Mouse (Mus musculus) limb, embryonic 11.5 days (tissue): ENCODE data around the gene Gbp4. TPM values are rescaled to one million over a fixed set of nuclear protein-coding genes. Genes with fewer than 3 reads are reported as not detected.
"Not testable (repeated sequence)": the region's sequence is repeated elsewhere in the genome, so short reads cannot be mapped to it uniquely, and the experiment has no call there.

Experiments used
- ATAC-seq: fragments of 200-750 bp; cut with Nextera tagmentation; 2 replicates; pipeline ENCODE4 v1.8.0; 2017; ENCODE audit warnings: low read depth; ENCODE audit not compliant: insufficient number of reproducible peaks, low FRiP score, low TSS enrichment
- DNase-seq: peaks from one replicate; pipeline ENCODE4 v3.0.0-alpha.2; 2015; ENCODE audit warnings: low spot score
- H3K27ac ChIP-seq: fragments of 300-500 bp; sonication (generic); replicated peaks from 2 replicates; pipeline ENCODE4 v1.5.1; 2014; ENCODE audit warnings: low read depth, mild to moderate bottlenecking, low read length
- H3K27me3 ChIP-seq: fragments of 300-500 bp; sonication (generic); 2 replicates; pipeline ENCODE4 v1.6.1; 2014; ENCODE audit warnings: mild to moderate bottlenecking, low read length, mixed read lengths; ENCODE audit not compliant: control insufficient read depth, insufficient read depth
- H3K36me3 ChIP-seq: fragments of 300-500 bp; sonication (generic); 2 replicates; pipeline ENCODE4 v1.6.1; 2014; ENCODE audit warnings: mild to moderate bottlenecking, low read length, moderate library complexity, mixed read lengths; ENCODE audit not compliant: control insufficient read depth, insufficient read depth
- H3K4me1 ChIP-seq: fragments of 300-500 bp; sonication (generic); 2 replicates; pipeline ENCODE4 v1.6.1; 2014; ENCODE audit warnings: low read length, mixed read lengths; ENCODE audit not compliant: control insufficient read depth, insufficient read depth
- H3K4me2 ChIP-seq: fragments of 300-500 bp; sonication (generic); 2 replicates; pipeline ENCODE4 v1.6.1; 2014; ENCODE audit warnings: low read depth, mild to moderate bottlenecking, moderate library complexity; ENCODE audit not compliant: severe bottlenecking
- H3K4me3 ChIP-seq: fragments of 300-500 bp; sonication (generic); 2 replicates; pipeline ENCODE4 v1.5.1; 2014; ENCODE audit warnings: low read depth, low read length
- H3K9ac ChIP-seq: fragments of 300-500 bp; sonication (generic); 2 replicates; pipeline ENCODE4 v1.6.1; 2014; ENCODE audit warnings: mild to moderate bottlenecking, low read length
- H3K9me3 ChIP-seq: fragments of 300-500 bp; sonication (generic); 2 replicates; pipeline ENCODE4 v1.6.1; 2016; ENCODE audit warnings: low read length; ENCODE audit not compliant: control insufficient read depth
- WGBS: fragments of 180-500 bp; shearing (Covaris S2); extraction: QIAGEN DNeasy Blood & Tissue Kit; methylation state at CpG from one replicate; pipeline ENCODE4 v1.1.7; 2014; 5-methylcytosine and 5-hydroxymethylcytosine counted together
- polyA plus RNA-seq: library from polyadenylated mRNA; unstranded; fragments of >200 nt; fragmentation: Nextera tagmentation; extraction: Ambion mirVana; gene quantifications from 2 replicates; pipeline ENCODE4 v1.2.1, GENCODE M21; 2014

Gene Gbp4
- polyA plus RNA-seq, 1 experiment from 2014 or later = 0.21 TPM

DNA sequence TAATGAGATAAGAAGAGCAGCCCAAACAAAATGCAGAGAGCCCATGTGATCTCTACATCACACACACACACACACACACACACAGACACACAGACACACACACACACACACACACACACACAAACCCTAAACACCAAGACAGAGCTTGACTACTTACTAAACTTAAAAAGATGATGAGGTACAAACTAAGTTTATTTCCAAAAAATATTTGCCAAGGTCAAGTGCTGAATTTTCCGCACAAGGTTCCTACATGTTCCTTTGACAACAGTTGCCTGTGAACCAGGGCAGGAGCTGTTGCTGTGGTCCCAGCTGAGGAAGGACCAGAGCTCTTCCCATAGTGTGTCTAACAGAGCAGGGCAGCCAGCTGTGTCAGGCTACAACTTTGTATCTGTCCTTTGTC lies 480 bp downstream of the Gbp4 start:
- ATAC-seq = no peak
- no peak overlapping the region for H3K4me2 ChIP-seq
- H3K27me3 ChIP-seq = no peaks in the 10 kb centered on the region
- no peaks in the 10 kb centered on the region for H3K4me1 ChIP-seq
- 93% methylated on average over 1 of the region's 1 CpGs for WGBS
- no peak overlapping the region for H3K9ac ChIP-seq
- H3K9me3 ChIP-seq = no peaks in the 10 kb centered on the region
- H3K36me3 ChIP-seq = no peaks in the 10 kb centered on the region
- no peak for DNase-seq
- H3K4me3 ChIP-seq = no peak overlapping the region
- H3K27ac ChIP-seq = no peak overlapping the region

DNA sequence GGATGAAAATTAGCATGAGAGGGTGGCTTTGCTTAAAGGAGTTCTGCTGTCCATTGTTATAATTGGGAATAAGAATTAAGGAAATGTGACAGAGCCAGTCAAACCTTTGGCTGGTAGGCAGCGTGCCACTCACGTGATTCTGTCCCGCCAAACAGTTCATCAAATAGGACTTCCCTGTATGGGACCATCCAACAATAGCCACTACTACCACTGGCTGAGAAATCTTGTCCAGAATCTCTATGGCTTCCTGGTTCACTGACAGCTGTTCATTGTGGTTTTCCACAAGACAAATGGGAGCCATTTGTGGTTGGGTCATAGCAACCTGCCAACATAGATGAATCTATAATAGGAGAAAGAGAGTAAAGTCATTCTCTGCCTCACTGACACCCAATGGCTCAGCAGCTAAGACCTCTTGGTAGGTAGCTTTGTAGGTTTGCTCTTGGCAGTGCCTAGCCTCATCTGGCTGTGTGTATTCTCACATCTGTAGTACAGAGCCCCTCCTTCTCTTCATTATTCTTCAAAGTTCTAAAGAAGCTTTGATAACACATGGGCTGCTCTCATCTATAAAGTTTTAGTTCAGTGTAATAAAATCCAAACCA lies 2.6 kb downstream of the Gbp4 start:
- H3K9ac ChIP-seq, H3K4me3 ChIP-seq, H3K27me3 ChIP-seq, ATAC-seq, H3K4me1 ChIP-seq, H3K4me2 ChIP-seq, H3K36me3 ChIP-seq, DNase-seq, H3K27ac ChIP-seq, H3K9me3 ChIP-seq: not testable (repeated sequence)
- WGBS = 90% methylated on average over 3 of the region's 3 CpGs

DNA sequence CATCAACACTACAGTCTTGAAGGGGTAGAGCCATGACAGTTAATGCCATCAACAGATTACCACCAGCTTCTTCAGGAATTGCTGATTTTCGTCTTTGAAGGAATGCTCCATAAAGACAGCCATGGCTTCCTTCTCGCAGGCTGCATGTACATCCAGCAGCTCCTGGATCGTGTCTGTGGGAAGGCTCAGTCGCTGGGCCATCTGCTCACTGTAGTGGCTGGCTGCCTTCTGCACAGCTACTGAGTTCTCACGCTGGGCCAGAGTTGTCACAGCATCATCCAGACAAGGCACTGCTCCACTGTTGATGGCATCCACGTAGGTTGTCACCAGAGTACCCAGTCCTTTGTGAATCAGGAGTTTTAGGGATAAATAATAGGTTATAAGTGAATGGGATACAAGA lies 17.7 kb downstream of the Gbp4 start:
- not testable (repeated sequence) for H3K27ac ChIP-seq, DNase-seq, ATAC-seq, H3K36me3 ChIP-seq, H3K9me3 ChIP-seq, H3K4me3 ChIP-seq, H3K4me2 ChIP-seq, H3K9ac ChIP-seq, H3K27me3 ChIP-seq, H3K4me1 ChIP-seq
- 82% methylated on average over 6 of the region's 6 CpGs for WGBS

DNA sequence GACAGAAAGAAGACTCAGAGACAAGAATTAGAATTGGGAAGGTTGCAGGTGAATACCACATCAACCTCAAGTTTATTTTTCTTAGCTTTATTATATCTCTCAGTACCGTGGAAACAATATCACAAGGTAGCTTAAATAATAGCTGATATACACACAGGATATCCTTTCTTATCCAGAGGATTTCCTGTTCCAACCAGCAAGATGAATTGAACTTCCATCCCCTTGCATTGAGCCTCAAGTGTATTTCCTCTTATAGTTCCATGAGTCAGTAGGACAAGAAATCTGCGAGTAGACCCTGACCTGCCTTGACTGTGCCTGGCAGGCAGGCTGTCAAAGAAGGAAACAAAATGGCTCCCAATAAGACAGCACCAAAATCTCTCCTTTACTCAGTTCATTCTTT lies 23.6 kb downstream of the Gbp4 start:
- DNase-seq (no peak), ATAC-seq (no peak)
- Histone ChIP-seq H3K27me3 (no peaks in the 10 kb centered on the region), H3K9me3 (no peaks in the 10 kb centered on the region), H3K27ac (no peak overlapping the region), H3K4me2 (no peak overlapping the region), H3K4me1 (no peaks in the 10 kb centered on the region), H3K9ac (no peak overlapping the region), H3K36me3 (no peaks in the 10 kb centered on the region), H3K4me3 (no peak overlapping the region)
- WGBS = 85% methylated on average over 2 of the region's 2 CpGs

DNA sequence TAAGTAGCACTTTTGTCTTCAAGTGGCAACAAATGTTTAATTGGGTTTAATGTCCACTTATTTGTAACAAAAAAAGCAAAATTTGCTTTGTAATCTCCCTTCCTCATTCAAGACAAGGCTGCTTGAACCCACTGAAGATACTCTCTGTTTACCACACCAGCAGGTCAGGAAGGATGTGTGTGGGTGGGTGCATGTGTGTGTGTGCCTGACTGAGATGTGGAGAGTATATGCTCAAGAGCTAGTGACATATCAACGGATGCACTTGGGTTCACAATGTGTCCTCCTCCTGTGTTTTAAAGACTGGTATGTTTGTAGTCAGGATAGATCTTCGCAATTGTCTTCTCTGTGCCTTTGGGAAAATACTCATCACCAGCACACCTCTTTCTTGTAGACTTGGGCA lies 24.7 kb downstream of the Gbp4 start:
- H3K4me2 ChIP-seq = no peak overlapping the region
- no peak overlapping the region for H3K9ac ChIP-seq
- WGBS = 80% methylated on average over 2 of the region's 2 CpGs
- DNase-seq (no peak), ATAC-seq (no peak)
- no peak overlapping the region for H3K27ac ChIP-seq
- no peak overlapping the region for H3K4me3 ChIP-seq
- no peaks in the 10 kb centered on the region for H3K9me3 ChIP-seq
- H3K36me3 ChIP-seq = no peaks in the 10 kb centered on the region
- H3K4me1 ChIP-seq = no peaks in the 10 kb centered on the region
- H3K27me3 ChIP-seq = no peaks in the 10 kb centered on the region

GRCm38 (mm10) chr5:105113656-105114055 lies 25.7 kb downstream of the Gbp4 start:
- DNase-seq (no peak), ATAC-seq (no peak)
- Histone ChIP-seq H3K9ac (no peak overlapping the region), H3K36me3 (no peaks in the 10 kb centered on the region), H3K9me3 (no peaks in the 10 kb centered on the region), H3K4me2 (no peak overlapping the region), H3K27me3 (no peaks in the 10 kb centered on the region), H3K4me3 (no peak overlapping the region), H3K27ac (no peak overlapping the region), H3K4me1 (no peaks in the 10 kb centered on the region)
- WGBS = 94% methylated on average over 5 of the region's 5 CpGs

- H3K36me3 ChIP-seq, ATAC-seq, H3K4me2 ChIP-seq, H3K4me1 ChIP-seq, H3K4me3 ChIP-seq, H3K27ac ChIP-seq, H3K27me3 ChIP-seq, H3K9ac ChIP-seq, DNase-seq, H3K9me3 ChIP-seq: not testable (repeated sequence)
- 18% methylated on average over 4 of the region's 4 CpGs for WGBS
Observed at GRCm38 (mm10) chr5:105110271-105110852, 29.0 kb downstream of the Gbp4 start.

- not testable (repeated sequence) for H3K36me3 ChIP-seq, H3K4me3 ChIP-seq, H3K4me1 ChIP-seq, DNase-seq, H3K4me2 ChIP-seq, H3K9me3 ChIP-seq, H3K27ac ChIP-seq, H3K9ac ChIP-seq, ATAC-seq, H3K27me3 ChIP-seq
- WGBS = 52% methylated on average over 1 of the region's 1 CpGs
Observed at GRCm38 (mm10) chr5:105109775-105110174, 29.6 kb downstream of the Gbp4 start.

GRCm38 (mm10) chr5:105105689-105106088 lies 33.7 kb downstream of the Gbp4 start:
- DNase-seq, H3K9ac ChIP-seq, H3K27ac ChIP-seq, H3K4me2 ChIP-seq, H3K4me3 ChIP-seq, ATAC-seq, H3K36me3 ChIP-seq, H3K27me3 ChIP-seq, H3K9me3 ChIP-seq, H3K4me1 ChIP-seq: not testable (repeated sequence)
- WGBS = 89% methylated on average over 2 of the region's 2 CpGs
